Mouse (Mus musculus) monocyte, adult 2 months (primary cell): ENCODE data around the gene Pla2g2c.

Experiments
- DNase-seq, 2 experiments: peaks; one replicate each; pipeline ENCODE4 v3.0.0; 2022; ENCODE audit warnings: low spot score in 2 of 2, low read depth in 1 of 2

Gene Pla2g2c

DNA sequence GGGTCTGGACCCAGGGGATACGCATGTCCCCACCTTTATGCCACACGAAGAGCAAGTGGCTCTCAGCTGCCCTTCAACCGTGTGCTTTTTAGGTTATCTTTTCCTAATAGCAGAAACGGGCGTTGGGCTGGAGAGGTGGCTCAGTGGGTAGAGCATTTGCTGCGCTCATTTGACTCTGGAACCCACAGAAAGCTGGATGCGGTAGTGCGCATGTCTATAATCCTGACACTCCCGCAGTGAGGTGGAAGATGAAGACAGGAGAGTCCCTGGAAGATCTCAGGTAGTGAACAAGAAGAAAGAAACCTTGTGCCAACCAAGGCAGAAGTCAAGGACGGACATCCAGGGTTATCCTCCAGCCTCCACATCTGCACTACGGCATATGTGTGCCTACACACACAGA, 15.3 kb upstream of the Pla2g2c start:
- no peak for DNase-seq

- no peak for DNase-seq
These were observed 14.6 kb upstream of the Pla2g2c start for GRCm38 (mm10) chr4:138709944-138710343.

DNA sequence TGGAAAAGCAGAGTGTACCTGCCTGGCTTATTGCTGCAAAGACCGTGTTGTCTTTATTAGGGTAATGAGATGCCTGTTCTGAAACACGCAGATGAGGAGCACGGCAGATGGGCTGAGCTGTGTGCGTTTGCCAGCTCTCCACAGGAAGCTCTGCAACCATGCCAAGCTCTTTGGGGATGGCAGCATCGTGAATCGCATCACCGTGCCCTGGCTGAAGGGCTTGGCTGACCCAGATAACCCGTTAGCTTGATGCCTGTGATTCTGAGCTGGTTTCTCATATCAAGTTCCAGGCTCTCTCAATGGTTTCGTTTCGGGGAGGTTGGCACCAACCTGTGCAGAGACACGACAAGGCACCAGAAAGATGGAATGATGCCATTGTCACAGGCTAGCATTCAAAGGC, 14.0 kb upstream of the Pla2g2c start:
- no peak for DNase-seq

DNA sequence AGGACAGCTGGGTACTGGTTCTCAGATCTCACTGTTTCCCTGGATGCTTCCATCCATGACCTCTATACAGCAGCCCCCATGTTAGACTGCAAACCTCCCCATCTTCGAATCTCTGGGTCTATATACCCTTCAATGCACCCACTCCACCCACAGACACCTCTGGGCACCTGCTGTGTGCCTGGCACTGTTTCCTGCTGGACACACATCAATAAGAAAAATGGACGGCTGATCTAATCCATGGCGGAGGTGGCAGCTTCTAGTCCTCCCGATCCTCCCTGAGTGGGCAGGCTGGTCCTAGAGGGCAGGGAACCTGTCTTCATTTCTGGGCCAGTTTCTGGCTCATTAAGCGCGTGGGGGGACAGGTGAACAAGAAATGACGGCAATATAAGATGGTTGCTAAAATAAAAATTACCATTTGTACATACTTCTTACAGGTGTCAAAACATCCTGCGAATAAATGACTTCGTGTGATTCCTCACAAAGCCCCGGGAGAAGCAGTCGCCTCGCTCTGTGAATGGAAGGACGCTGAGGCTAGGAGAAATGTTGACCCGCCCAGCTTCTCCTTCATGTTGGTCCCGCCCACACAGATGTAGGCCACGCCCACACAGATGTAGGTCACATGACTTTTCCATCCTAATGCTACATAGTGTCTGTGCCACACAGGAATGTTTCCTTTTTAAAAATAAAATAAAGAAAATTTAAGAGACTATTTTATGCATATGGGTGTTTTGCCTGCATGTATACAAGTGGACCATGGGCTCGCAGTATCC, 13.4 kb upstream of the Pla2g2c start:
- DNase-seq: no peak

- DNase-seq: no peak
These were observed 12.5 kb upstream of the Pla2g2c start for GRCm38 (mm10) chr4:138712096-138712495.

GRCm38 (mm10) chr4:138712621-138713020, 12.0 kb upstream of the Pla2g2c start:
- no peak for DNase-seq

DNA sequence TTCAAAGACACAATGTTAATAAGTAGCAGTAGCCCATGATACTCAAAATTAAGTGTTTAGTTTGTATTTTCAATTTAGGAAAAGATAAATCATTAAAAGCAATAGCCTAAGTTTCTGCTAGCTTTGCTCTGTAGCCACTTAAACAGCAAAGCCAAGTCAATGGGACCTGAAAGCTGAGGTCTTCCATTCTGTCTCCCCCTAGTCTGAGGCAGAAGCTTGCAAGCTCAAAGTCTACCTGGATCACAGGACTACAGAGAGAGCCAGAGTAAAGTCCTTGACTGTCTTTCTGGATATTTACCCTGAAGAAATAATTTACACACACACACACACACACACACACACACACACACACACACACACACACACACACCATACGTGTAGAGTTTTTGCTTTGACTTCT, 10.4 kb upstream of the Pla2g2c start:
- DNase-seq: no peak

DNA sequence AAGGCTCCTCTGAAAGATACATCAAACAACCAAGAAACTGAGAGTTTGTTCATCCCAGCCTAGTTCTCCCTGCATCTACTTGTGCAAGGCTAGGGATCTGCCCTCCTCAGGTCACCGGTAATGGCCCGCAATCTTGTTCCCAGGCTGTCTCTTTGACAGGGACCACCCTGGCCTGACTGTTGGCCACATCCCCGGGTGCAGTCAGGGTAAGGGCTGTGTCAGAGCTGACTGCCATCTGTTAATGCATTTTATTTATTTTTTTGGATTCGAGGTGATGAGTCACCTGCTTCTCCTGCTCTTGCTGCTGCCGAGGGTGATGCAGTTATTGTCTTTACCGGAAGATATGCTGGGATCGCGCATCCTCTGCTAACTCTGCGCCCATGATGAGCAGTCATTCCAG, 7.9 kb upstream of the Pla2g2c start:
- DNase-seq: no peak

- DNase-seq: no peak
These were observed 5.9 kb upstream of the Pla2g2c start for GRCm38 (mm10) chr4:138718586-138719263.

DNA sequence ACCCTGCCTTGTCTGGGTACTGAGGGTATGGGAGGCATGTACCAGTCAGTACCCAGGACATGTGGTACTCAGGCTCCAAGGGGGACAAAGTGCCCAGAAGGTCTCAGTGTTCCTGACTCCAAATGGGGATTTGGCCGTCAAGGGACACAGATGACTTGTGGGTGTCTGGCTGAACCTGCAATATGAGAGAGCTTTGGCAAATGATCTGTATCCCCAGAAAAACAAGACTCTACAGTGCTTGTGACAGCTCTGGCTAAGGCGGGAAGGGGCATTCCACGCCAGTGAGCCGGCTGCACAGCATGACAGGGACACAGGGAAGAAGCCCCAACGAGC, 5.4 kb upstream of the Pla2g2c start:
- DNase-seq: no peak

DNA sequence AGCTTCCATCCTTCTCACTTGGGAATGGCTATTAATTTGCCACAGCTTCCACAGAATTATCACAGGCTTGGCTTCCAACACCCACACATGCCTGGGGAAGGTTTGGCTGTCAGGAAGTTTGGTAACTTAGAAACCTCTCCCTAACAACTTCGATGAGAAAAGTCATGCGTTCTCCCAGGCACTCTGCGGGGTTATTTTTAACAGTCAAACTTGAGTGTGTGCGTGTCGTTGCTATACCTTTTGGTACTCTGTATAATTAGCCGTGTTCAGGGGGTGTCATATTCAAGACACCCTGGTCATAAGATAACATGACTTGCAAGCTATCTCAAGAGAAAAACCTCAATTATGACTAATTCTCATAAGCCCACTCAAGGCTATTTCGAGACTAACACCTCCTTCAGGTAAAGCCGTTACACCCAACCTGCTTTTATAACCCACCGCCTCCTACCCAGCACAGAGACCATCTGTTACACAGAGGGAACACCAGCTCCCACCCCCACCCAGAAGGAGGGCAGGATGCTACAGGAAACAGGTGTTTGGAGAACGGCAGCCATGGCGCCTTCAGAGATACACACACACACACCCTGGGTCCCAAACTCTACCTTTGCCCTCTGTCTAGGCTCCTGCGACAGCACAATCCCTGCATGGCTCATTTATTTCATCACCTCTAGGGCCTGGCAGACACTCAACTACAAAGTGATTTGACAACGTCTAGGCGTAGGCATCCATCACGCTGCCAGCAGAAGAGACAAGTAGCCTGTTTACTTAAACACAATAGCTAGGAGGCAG, 905 bp upstream of the Pla2g2c start:
- no peak for DNase-seq

- DNase-seq: no peak
These were observed 502 bp downstream of the Pla2g2c start for GRCm38 (mm10) chr4:138725127-138725461.

- DNase-seq: no peak
These were observed 1.2 kb downstream of the Pla2g2c start for GRCm38 (mm10) chr4:138725751-138726150.

DNA sequence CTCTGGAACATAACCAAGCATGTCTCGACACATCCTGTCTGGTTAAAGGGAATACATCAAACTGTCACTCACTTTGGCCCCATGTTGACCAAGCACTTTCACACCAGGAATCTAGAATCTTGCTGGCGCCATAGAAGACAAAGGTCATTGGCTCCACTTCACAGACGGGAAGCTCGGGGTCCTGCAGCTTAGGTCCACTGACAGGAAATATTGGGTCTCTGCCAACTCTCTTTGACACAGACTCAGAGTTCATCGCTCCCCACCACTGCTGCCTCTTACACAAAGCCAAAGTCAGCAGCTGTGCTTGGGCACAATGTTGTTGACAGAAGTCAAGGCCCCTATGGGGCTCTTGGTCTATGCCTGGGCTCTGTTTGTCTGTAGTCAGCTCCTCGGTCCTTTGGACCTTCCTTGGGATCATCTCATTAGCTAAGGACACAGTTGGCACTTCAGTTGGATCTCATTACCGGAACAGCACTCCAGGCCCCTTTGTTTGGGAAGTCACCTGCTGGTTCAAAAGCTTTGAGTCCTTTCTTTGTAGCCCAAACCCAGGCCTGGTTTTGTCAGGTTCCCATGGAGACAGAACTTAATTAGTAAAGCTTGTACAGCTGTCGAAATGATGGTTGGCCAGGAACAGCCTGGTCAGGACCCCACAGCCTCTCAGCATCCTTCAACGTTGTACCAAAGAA, 4.6 kb downstream of the Pla2g2c start:
- no peak for DNase-seq

GRCm38 (mm10) chr4:138734105-138734504, 9.5 kb downstream of the Pla2g2c start:
- DNase-seq: no peak

- DNase-seq: no peak
These were observed 10.3 kb downstream of the Pla2g2c start for GRCm38 (mm10) chr4:138734863-138735262.

- no peak for DNase-seq
These were observed 12.4 kb downstream of the Pla2g2c start, which contains the start of gene Ubxn10 for GRCm38 (mm10) chr4:138737031-138737430. Ubxn10 (minus strand) TSS chr4:138737167.

- no peak for DNase-seq
These were observed 14.7 kb downstream of the Pla2g2c start for GRCm38 (mm10) chr4:138739136-138739851.

DNA sequence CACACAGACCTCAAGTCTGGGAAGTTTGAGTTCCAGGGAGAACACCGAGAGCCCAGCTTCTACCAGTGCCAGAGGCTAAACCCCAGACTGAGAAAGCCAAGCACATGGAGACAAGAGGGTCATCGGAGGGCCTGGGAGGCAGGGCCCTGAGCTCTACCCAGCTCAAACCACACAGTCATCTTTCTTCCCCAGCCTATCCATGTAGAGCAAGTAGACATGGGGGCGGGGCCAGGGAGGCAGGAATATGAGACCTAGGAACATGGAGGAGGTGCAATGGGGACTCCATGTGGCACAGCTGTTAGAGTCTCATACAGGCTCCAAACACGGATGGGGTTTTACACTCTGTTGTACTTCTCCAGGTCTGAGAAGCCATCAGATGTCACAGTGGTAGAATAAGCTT, 21.3 kb downstream of the Pla2g2c start:
- no peak for DNase-seq

- no peak for DNase-seq
These were observed 22.3 kb downstream of the Pla2g2c start for GRCm38 (mm10) chr4:138746866-138747265.

DNA sequence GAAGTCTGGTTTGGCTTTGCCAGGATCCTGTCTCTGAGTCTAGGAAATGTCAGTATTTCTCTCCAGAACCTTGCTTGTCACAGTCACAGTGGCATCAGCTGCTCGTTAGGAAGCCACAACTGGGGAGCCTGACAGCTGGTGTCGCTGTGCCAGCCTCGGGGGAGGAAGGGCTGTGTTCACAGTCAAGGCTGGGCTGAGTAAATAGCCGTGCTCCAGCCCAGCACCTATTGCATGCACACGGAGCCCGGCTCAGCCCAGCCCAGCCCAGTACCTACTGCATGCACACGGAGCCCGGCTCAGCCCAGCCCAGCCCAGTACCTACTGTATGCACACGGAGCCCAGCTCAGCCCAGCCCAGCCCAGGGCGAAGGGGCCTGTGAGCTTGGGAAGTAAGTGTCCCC, 23.3 kb downstream of the Pla2g2c start:
- no peak for DNase-seq
